Mouse (Mus musculus): ENCODE data around the gene Bhlhe41.

- no peak for TF ChIP-seq CTCF (IDR thresholded peaks at IDR 0.05)
- TF ChIP-seq POLR2A (IDR thresholded peaks at IDR 0.05; ENCODE audit: insufficient read depth, low read depth, low read length): no peak
These were observed 46.2 kb downstream of the Bhlhe41 start for GRCm38 (mm10) chr6:145819151-145819550.

All from heart, adult 2 months (tissue).